Mouse (Mus musculus) ES-Bruce4 (cell line): ENCODE data around the gene Lsp1.

ENCODE experiments used
- CTCF ChIP-seq: IDR thresholded peaks from one replicate; pipeline ENCODE4 v1.8.1; 2011; ENCODE audit warnings: low read depth, low read length
- EP300 ChIP-seq: IDR thresholded peaks from 2 replicates; pipeline ENCODE4 v1.6.1; 2011; ENCODE audit warnings: low read depth, low read length; ENCODE audit not compliant: insufficient read depth
- POLR2A ChIP-seq: IDR thresholded peaks from one replicate; pipeline ENCODE4 v1.8.1; 2011; ENCODE audit warnings: low read length; ENCODE audit not compliant: insufficient read depth

GRCm38 (mm10) chr7:142478001-142478400, 17.4 kb downstream of the Lsp1 start:
- TF ChIP-seq POLR2A (no peak), CTCF (no peak), EP300 (no peak)
